Mouse (Mus musculus): ENCODE measurements at regions not wholly inside any gene's neighbourhood (a gene's known extent, or its start where the extent isn't known, plus 50 kb on each side); places are given as distances from the start of the nearest gene placed in this dataset.

DNA sequence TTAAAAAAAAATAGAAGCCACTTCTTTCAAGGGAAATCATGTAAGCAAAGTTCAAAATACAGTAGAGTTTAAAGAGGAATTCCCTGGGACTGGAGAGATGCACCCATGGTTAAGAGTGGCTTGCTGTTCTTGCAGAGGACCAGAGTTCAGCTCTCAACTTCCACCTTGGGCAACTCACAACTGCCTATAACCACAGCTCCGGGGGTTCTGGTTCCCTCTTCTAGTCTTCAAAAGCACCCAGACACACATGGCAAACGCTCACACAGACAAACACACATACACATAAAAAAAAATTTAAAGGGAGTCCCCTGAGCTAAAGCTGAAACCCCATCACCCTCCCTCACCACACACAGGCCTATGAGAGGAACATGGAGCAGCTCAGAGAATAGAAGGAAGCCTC lies 192.4 kb upstream of the Id2 start:
- WGBS = 81% methylated on average over 2 of the region's 2 CpGs

DNA sequence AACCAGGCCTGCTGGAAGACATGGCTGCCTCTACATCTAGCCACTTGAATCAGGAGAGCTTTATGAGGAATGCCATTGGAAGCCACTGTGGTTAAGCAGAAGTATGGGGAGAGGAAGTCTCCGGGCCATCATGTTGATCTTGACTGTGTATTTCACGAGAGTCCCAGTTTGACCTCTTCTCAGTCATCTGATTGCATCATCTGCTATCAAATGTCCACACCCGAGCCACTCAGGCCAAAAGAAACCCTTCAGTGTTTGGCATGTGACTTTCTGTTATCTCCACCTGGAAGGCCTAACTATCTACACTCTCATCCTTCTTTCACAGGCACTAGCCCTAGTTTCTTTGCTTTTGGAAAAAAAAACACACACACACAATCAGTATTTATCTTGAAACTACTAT lies 186.9 kb upstream of the Id2 start:
- no peak overlapping the region for H3K9ac ChIP-seq
- H3K36me3 ChIP-seq = no peaks in the 10 kb centered on the region
- H3K4me1 ChIP-seq (replicated peaks) = no peaks in the 10 kb centered on the region
- no peak for ATAC-seq (replicated peaks; ENCODE audit: insufficient number of reproducible peaks, insufficient read depth, low FRiP score, low read depth)
- H3K4me2 ChIP-seq = no peak overlapping the region
- WGBS = 51% methylated on average over 3 of the region's 3 CpGs
- H3K27me3 ChIP-seq = no peaks in the 10 kb centered on the region
- H3K9me3 ChIP-seq (replicated peaks) = no peaks in the 10 kb centered on the region
- no peak overlapping the region for H3K4me3 ChIP-seq
- H3K27ac ChIP-seq = no peak overlapping the region

More for the DNA sequence above, 192.4 kb upstream of the Id2 start:
- no peak overlapping the region for H3K4me3 ChIP-seq
- no peak overlapping the region for H3K9ac ChIP-seq
- no peaks in the 10 kb centered on the region for H3K27me3 ChIP-seq
- H3K27ac ChIP-seq = no peak overlapping the region
- no peaks in the 10 kb centered on the region for H3K9me3 ChIP-seq (replicated peaks)
- H3K36me3 ChIP-seq = no peaks in the 10 kb centered on the region
- H3K4me1 ChIP-seq (replicated peaks) = peaks cover 18% of the 10 kb centered on the region
- ATAC-seq (replicated peaks; ENCODE audit: insufficient number of reproducible peaks, insufficient read depth, low FRiP score, low read depth) = no peak
- H3K4me2 ChIP-seq = no peak overlapping the region

DNA sequence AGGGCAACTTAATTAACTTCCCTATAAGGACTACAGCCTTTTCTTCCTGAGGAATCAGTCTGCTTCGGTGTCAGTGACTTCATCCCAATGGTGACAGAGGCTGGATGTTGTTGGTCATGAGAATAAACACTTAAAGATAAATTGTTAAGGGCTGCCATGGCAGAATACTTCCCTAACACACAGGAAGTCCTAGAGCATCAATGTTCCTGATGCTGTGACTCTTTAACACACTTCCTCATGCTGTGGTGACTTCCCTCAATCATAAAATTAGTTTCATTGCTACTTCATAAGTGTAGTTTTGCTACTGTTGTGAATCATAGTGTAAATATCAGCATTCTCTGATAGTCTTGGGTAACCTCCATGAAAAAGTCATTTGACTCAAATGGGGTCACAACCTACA lies 184.5 kb upstream of the Id2 start:
- no peaks in the 10 kb centered on the region for H3K4me1 ChIP-seq (replicated peaks)
- no peaks in the 10 kb centered on the region for H3K9me3 ChIP-seq (replicated peaks)
- no peak overlapping the region for H3K9ac ChIP-seq
- 74% methylated on average over 1 of the region's 1 CpGs for WGBS
- no peak for ATAC-seq (replicated peaks; ENCODE audit: insufficient number of reproducible peaks, insufficient read depth, low FRiP score, low read depth)
- H3K4me2 ChIP-seq = no peak overlapping the region
- no peak overlapping the region for H3K27ac ChIP-seq
- H3K27me3 ChIP-seq = no peaks in the 10 kb centered on the region
- no peaks in the 10 kb centered on the region for H3K36me3 ChIP-seq
- H3K4me3 ChIP-seq = no peak overlapping the region

DNA sequence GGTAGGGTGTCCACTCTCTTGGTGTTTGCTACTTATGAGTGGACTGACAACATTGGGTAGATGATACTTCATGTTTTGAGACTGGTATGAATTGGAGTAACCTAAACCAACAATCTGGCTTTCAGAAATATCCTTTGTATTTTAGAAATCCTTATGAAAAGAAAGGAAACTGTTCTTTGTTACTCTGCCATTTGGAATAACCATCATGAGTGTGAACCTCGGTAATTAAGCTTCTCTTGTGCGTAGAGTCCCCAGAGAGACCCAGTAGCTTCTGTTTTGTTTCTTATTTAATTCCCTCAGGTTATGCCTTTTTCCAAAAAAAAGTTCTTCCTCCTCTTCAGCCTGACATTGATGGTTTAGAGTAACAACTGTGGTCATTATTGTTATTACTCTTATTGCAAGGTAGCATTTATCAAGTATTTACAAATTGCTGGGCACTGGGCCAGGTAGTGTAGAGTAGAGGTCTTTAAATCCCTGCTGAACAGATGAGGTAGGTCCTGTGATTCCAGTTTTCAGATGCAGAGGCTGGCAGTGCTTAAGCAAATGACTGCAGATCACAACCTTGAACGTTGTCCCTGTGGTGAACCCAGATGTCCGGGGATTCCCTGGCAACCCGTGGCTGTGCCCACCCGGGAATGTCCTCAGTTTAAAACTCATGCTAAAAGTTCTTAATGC lies 176.8 kb upstream of the Id2 start:
- no peak for ATAC-seq (replicated peaks; ENCODE audit: insufficient number of reproducible peaks, insufficient read depth, low FRiP score, low read depth)
- Histone ChIP-seq H3K27ac (no peak overlapping the region), H3K4me2 (no peak overlapping the region), H3K27me3 (no peaks in the 10 kb centered on the region), H3K9ac (no peak overlapping the region), H3K9me3 (replicated peaks) (no peaks in the 10 kb centered on the region), H3K4me1 (replicated peaks) (peaks cover 20% of the 10 kb centered on the region), H3K36me3 (no peaks in the 10 kb centered on the region), H3K4me3 (no peak overlapping the region)
- WGBS = 62% methylated on average over 6 of the region's 6 CpGs

- no peaks in the 10 kb centered on the region for H3K36me3 ChIP-seq
- H3K4me3 ChIP-seq = no peak overlapping the region
- 60% methylated on average over 3 of the region's 3 CpGs for WGBS
- no peak overlapping the region for H3K27ac ChIP-seq
- peaks cover 25% of the 10 kb centered on the region for H3K4me1 ChIP-seq (replicated peaks)
- no peak for ATAC-seq (replicated peaks; ENCODE audit: insufficient number of reproducible peaks, insufficient read depth, low FRiP score, low read depth)
- no peak overlapping the region for H3K9ac ChIP-seq
- no peaks in the 10 kb centered on the region for H3K9me3 ChIP-seq (replicated peaks)
- no peak overlapping the region for H3K4me2 ChIP-seq
- no peaks in the 10 kb centered on the region; the same call in 1 of the 2 replicates for H3K27me3 ChIP-seq
Measured at GRCm38 (mm10) chr12:25272752-25273125, 175.8 kb upstream of the Id2 start.

DNA sequence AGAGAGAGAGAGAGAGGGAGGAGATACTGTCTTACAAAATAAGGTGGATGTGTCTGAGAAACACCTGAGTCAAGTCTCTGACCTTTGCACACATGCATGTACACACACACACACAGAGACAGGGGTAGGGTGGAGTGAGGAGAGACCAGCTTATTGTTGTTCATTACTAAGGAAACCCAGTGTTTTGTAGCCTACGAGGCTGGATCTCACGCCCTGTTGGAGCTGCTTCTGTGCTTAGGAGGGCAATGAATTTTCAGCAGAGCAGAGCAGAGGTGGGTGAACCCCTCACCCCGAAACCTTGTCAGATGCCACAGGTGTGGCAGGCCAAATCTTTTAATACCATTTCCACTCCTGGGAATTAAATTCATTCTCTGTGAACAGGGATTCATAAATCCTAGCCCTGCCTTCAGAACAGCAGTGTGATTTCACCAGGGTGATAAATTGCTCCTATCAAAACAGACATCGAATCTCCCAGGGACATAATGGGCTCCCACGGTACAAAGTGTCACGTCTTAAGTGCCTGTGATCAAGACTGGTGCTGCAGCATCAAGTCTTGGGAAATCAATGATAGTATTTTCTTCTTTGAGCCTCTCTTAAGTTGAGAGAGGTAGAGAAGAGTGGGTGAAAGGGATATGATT lies 175.3 kb upstream of the Id2 start:
- Histone ChIP-seq H3K36me3 (no peaks in the 10 kb centered on the region), H3K9me3 (replicated peaks) (no peaks in the 10 kb centered on the region), H3K27ac (no peak overlapping the region), H3K4me1 (replicated peaks) (peaks cover 26% of the 10 kb centered on the region), H3K4me2 (no peak overlapping the region), H3K9ac (no peak overlapping the region), H3K4me3 (no peak overlapping the region), H3K27me3 (no peaks in the 10 kb centered on the region; the same call in 1 of the 2 replicates)
- 61% methylated on average over 6 of the region's 6 CpGs for WGBS
- no peak for ATAC-seq (replicated peaks; ENCODE audit: insufficient number of reproducible peaks, insufficient read depth, low FRiP score, low read depth)

DNA sequence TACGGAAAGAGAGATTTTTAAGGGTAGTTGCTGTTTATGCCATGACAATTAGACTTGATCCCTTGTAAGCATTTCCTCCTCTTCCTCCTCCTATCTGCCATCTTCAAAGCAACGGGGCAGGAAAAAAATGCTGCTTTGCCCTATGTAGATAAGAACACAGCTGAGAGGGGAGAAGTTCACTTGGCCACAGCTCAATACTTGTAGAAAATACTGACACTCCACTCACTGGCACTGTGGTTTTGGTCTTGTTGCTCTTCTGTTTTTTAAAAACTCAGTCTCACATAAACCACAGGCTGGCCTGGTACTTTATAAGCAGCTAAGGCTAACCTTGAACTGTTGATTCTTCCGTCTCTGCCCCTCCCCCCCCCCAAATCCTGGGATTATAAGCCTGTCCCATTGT lies 172.9 kb upstream of the Id2 start:
- Histone ChIP-seq H3K9me3 (replicated peaks) (no peaks in the 10 kb centered on the region), H3K4me1 (replicated peaks) (peaks cover 33% of the 10 kb centered on the region), H3K36me3 (no peaks in the 10 kb centered on the region), H3K9ac (no peak overlapping the region), H3K4me3 (no peak overlapping the region), H3K27me3 (no peaks in the 10 kb centered on the region; the same call in 1 of the 2 replicates), H3K27ac (no peak overlapping the region), H3K4me2 (no peak overlapping the region)
- 49% methylated on average over 3 of the region's 3 CpGs for WGBS
- no peak for ATAC-seq (replicated peaks; ENCODE audit: insufficient number of reproducible peaks, insufficient read depth, low FRiP score, low read depth)

- no peak for ATAC-seq (replicated peaks; ENCODE audit: insufficient number of reproducible peaks, insufficient read depth, low FRiP score, low read depth)
- no peak overlapping the region for H3K9ac ChIP-seq
- H3K27me3 ChIP-seq = no peaks in the 10 kb centered on the region; the same call in 1 of the 2 replicates
- no peak overlapping the region for H3K27ac ChIP-seq
- WGBS = 62% methylated on average over 18 of the region's 18 CpGs
- peaks cover 28% of the 10 kb centered on the region for H3K4me1 ChIP-seq (replicated peaks)
- no peak overlapping the region for H3K4me3 ChIP-seq
- H3K36me3 ChIP-seq = no peaks in the 10 kb centered on the region
- H3K4me2 ChIP-seq = no peak overlapping the region
- H3K9me3 ChIP-seq (replicated peaks) = no peaks in the 10 kb centered on the region
Measured at GRCm38 (mm10) chr12:25268871-25269850, 172.2 kb upstream of the Id2 start.

GRCm38 (mm10) chr12:25268323-25268722 lies 171.4 kb upstream of the Id2 start:
- 68% methylated on average over 7 of the region's 7 CpGs for WGBS

GRCm38 (mm10) chr12:25267572-25268115 lies 170.7 kb upstream of the Id2 start:
- WGBS = 86% methylated on average over 13 of the region's 13 CpGs
- no peak overlapping the region for H3K9ac ChIP-seq
- no peaks in the 10 kb centered on the region for H3K36me3 ChIP-seq
- no peaks in the 10 kb centered on the region; the same call in 1 of the 2 replicates for H3K27me3 ChIP-seq
- H3K4me1 ChIP-seq (replicated peaks) = peaks cover 26% of the 10 kb centered on the region
- H3K4me2 ChIP-seq = no peak overlapping the region
- H3K9me3 ChIP-seq (replicated peaks) = no peaks in the 10 kb centered on the region
- ATAC-seq (replicated peaks; ENCODE audit: insufficient number of reproducible peaks, insufficient read depth, low FRiP score, low read depth) = no peak
- no peak overlapping the region for H3K4me3 ChIP-seq
- no peak overlapping the region; the same call in 1 of the 2 replicates for H3K27ac ChIP-seq

More at GRCm38 (mm10) chr12:25268323-25268722, 171.4 kb upstream of the Id2 start:
- no peak for ATAC-seq (replicated peaks; ENCODE audit: insufficient number of reproducible peaks, insufficient read depth, low FRiP score, low read depth)
- H3K4me1 ChIP-seq (replicated peaks) = peaks cover 26% of the 10 kb centered on the region
- no peak overlapping the region for H3K9ac ChIP-seq
- no peaks in the 10 kb centered on the region; the same call in 1 of the 2 replicates for H3K27me3 ChIP-seq
- no peaks in the 10 kb centered on the region for H3K36me3 ChIP-seq
- H3K27ac ChIP-seq = no peak overlapping the region
- no peaks in the 10 kb centered on the region for H3K9me3 ChIP-seq (replicated peaks)
- H3K4me3 ChIP-seq = no peak overlapping the region
- H3K4me2 ChIP-seq = no peak overlapping the region
